Mouse (Mus musculus): ENCODE data around the gene 1700015G11Rik. TPM values are rescaled to one million over a fixed set of nuclear protein-coding genes. Genes with fewer than 3 reads are reported as not detected.

The 1700015G11Rik gene
- not detected in 2 replicates for polyA plus RNA-seq (2015; fragmentation: Nextera tagmentation; extraction: Ambion mirVana)

DNA sequence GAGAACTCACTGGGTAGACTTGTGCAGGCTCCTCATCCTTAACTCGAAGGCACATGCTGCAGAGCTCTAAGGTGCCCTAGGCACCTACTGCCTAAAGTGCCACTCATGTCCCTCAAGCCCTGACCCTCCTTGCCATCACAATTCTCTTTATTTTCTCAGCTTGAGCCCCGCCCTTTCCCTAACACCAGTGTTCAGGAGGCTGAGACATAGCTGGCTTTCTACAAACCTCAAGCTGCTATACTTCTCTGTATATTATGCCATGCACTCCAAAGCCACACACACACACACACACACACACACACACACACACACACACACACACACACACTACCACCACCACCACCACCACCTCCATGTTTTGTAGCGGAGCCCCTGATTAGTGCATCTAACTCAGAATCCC, at the start of gene 1700015G11Rik:
1700015G11Rik (minus strand) TSS at position 101 of the 400 bp plus-strand sequence.

GRCm38 (mm10) chr7:52005511-52006295, 9.8 kb downstream of the 1700015G11Rik start, which contains the start of gene Svip:
TSS of gene Svip (minus strand) at chr7:52006018.

Other genes with a start within 250 kb of the 1700015G11Rik start
- 16.3 and 28.0 TPM in 2 replicates for gene Gas2, start 153.7 kb downstream of the 1700015G11Rik start, polyA plus RNA-seq (2015; fragmentation: Nextera tagmentation; extraction: Ambion mirVana)
- gene Fancf, start 153.5 kb downstream of the 1700015G11Rik start, polyA plus RNA-seq (2015; fragmentation: Nextera tagmentation; extraction: Ambion mirVana): 11.7 and 12.3 TPM in 2 replicates
- 10.5 and 11.2 TPM in 2 replicates for gene Svip, start 9.7 kb downstream of the 1700015G11Rik start, polyA plus RNA-seq (2015; fragmentation: Nextera tagmentation; extraction: Ambion mirVana)

Data from adrenal gland, postnatal 0 days (tissue).